Mouse (Mus musculus): ENCODE measurements at regions not wholly inside any gene's neighbourhood (a gene's known extent, or its start where the extent isn't known, plus 50 kb on each side); places are given as distances from the start of the nearest gene placed in this dataset.

- CTCF ChIA-PET = interaction anchor here (0.7 kb wide), 1 partner anchor 51 kb away, joined by 3 read pairs; no protein-coding TSS in a partner anchor
Observed at GRCm38 (mm10) chr6:120614526-120614925, 51.6 kb upstream of the Cecr2 start.

- CTCF ChIA-PET = no interaction called here
Observed at GRCm38 (mm10) chr6:120612346-120612745, 53.8 kb upstream of the Cecr2 start.

GRCm38 (mm10) chr6:120609858-120610257, 56.3 kb upstream of the Cecr2 start:
- CTCF ChIA-PET = no interaction called here

- CTCF ChIA-PET = no interaction called here
Observed at GRCm38 (mm10) chr6:120605471-120605870, 60.7 kb upstream of the Cecr2 start.

GRCm38 (mm10) chr6:120604020-120604958, 61.9 kb upstream of the Cecr2 start:
- CTCF ChIA-PET = interaction anchor here (0.6 to 0.7 kb wide), 4 partner anchors 19 to 110 kb away, joined by 3 to 13 read pairs (median 4); no protein-coding TSS in a partner anchor

GRCm38 (mm10) chr6:120603454-120603853, 62.7 kb upstream of the Cecr2 start:
- CTCF ChIA-PET = interaction anchor here (0.6 to 0.7 kb wide), 3 partner anchors 19 to 57 kb away, joined by 4 to 13 read pairs (median 6); no protein-coding TSS in a partner anchor

- CTCF ChIA-PET = no interaction called here
Observed at GRCm38 (mm10) chr6:120600376-120600775, 65.8 kb upstream of the Cecr2 start.

GRCm38 (mm10) chr6:120598471-120598870, 67.4 kb upstream of the Hdhd5 start:
- CTCF ChIA-PET = no interaction called here

- CTCF ChIA-PET = interaction anchor here (0.9 kb wide), 1 partner anchor 98 kb away, joined by 7 read pairs; no protein-coding TSS in a partner anchor
Observed at GRCm38 (mm10) chr6:120597887-120598286, 66.8 kb upstream of the Hdhd5 start.

- CTCF ChIA-PET = no interaction called here
Observed at GRCm38 (mm10) chr6:120596717-120597116, 65.6 kb upstream of the Hdhd5 start.

- CTCF ChIA-PET = no interaction called here
Observed at GRCm38 (mm10) chr6:120594463-120594862, 63.3 kb upstream of the Hdhd5 start.

- CTCF ChIA-PET = interaction anchor here (0.5 to 0.8 kb wide), 4 partner anchors 11 to 172 kb away, joined by 3 to 7 read pairs (median 5); no protein-coding TSS in a partner anchor
Observed at GRCm38 (mm10) chr6:120592705-120593104, 61.6 kb upstream of the Hdhd5 start.

- CTCF ChIA-PET = interaction anchor here (0.5 to 0.8 kb wide), 4 partner anchors 10 to 133 kb away, joined by 3 to 6 read pairs (median 4); no protein-coding TSS in a partner anchor
Observed at GRCm38 (mm10) chr6:120592031-120592681, 61.0 kb upstream of the Hdhd5 start.

GRCm38 (mm10) chr6:120590191-120590590, 59.1 kb upstream of the Hdhd5 start:
- CTCF ChIA-PET = interaction anchor here (0.6 kb wide), 1 partner anchor 148 kb away, joined by 3 read pairs; no protein-coding TSS in a partner anchor

- CTCF ChIA-PET = no interaction called here
Observed at GRCm38 (mm10) chr6:120588701-120589659, 57.9 kb upstream of the Hdhd5 start.

GRCm38 (mm10) chr6:120585941-120586280, 54.8 kb upstream of the Hdhd5 start:
- CTCF ChIA-PET = interaction anchor here (0.6 to 1.1 kb wide), 2 partner anchors 29 to 64 kb away, joined by 9 to 18 read pairs; no protein-coding TSS in a partner anchor

GRCm38 (mm10) chr6:120585118-120585940, 54.2 kb upstream of the Hdhd5 start:
- CTCF ChIA-PET = interaction anchor here (0.6 to 0.7 kb wide), 2 partner anchors 18 to 28 kb away, joined by 13 to 18 read pairs; no protein-coding TSS in a partner anchor

- CTCF ChIA-PET = interaction anchor here (0.6 to 1.3 kb wide), 4 partner anchors 9 to 40 kb away, joined by 3 to 4 read pairs (median 3); no protein-coding TSS in a partner anchor
Observed at GRCm38 (mm10) chr6:120581748-120582147, 50.6 kb upstream of the Hdhd5 start.
